Mouse (Mus musculus): ENCODE measurements around the gene 9430007A20Rik. TPM values are rescaled to one million over a fixed set of nuclear protein-coding genes. Genes with fewer than 3 reads are reported as not detected.
"Not testable (repeated sequence)": the region's sequence is repeated elsewhere in the genome, so short reads cannot be mapped to it uniquely, and the experiment has no call there.

The 9430007A20Rik gene
- total RNA-seq (2014; fragmentation: Nextera tagmentation) (not detected in 2 replicates), total RNA-seq (2017) (not detected in 2 replicates), polyA plus RNA-seq (2012) (not detected in 2 replicates)

DNA sequence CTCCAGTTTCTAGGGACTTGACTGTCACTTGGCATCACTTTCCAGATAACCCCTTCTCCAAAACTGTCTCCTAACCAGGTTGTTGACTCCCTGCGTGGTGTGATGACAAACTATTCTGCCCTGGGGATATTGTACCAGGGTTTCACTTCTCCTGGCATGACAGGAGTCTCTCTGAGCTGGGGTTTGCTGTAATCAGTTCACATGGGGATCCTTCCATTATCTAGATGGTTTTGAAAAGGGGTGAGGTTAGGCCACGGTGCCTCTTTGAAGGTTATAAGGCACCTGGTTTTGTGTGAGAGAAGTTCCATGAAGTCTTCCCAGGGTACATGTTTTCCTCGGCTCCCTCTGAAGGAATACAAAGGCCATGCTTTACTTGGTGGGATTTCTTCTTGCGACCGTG, at the start of gene 9430007A20Rik:
9430007A20Rik (plus strand) TSS at position 301 of the 400 bp plus-strand sequence.
- Histone ChIP-seq H3K9me3 (replicated peaks) (peaks cover 13% of the 10 kb centered on the region), H3K36me3 (replicated peaks) (no peaks in the 10 kb centered on the region), H3K4me3 (ENCODE audit: low read depth, low read length) (no peak within 1 kb of the TSS), H3K27me3 (ENCODE audit: insufficient read depth, low read length) (no peaks in the 10 kb centered on the region), H3K4me1 (ENCODE audit: insufficient read depth, low read depth, low read length) (no peaks in the 10 kb centered on the region)
- no peak for ATAC-seq (ENCODE audit: extremely low read depth, insufficient number of reproducible peaks, low FRiP score, poor library complexity, severe bottlenecking)
- DNase-seq (ENCODE audit: low spot score) = no peak
- TF ChIP-seq CTCF (IDR thresholded peaks at IDR 0.05; ENCODE audit: low read depth, low read length) (no peak), GATA2 (IDR thresholded peaks at IDR 0.05; ENCODE audit: borderline replicate concordance, low read depth, low read length) (no peak), GATA1 (IDR thresholded peaks at IDR 0.05; ENCODE audit: borderline replicate concordance, low read length) (no peak), POLR2AphosphoS5 (IDR thresholded peaks at IDR 0.05; ENCODE audit: insufficient replicate concordance, low read depth, low read length) (no peak), TAL1 (conservative IDR thresholded peaks at IDR 0.05; ENCODE audit: low read depth, low read length) (no peak)

DNA sequence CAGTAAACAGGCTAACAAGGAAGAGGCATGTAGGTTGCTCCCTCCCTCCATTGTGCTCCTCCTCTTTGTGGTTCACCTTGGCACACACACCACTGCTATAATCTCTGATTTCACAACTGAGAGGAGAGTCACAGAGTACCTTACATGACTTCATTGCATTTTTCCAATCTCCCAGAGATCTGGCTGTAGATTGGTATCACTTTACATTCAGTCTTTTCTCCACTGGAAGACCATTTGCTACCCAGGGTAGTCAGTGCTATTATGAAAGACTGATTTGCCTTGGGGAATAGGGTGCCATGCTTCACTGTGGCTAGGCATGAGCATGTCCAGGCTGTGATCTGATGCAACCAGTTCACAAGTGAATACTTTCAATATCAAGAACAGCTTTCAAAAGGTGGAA, 26.3 kb upstream of the 9430007A20Rik start:
- Histone ChIP-seq H3K9me3 (replicated peaks) (peaks cover 12% of the 10 kb centered on the region), H3K27me3 (ENCODE audit: insufficient read depth, low read length) (no peaks in the 10 kb centered on the region), H3K4me1 (ENCODE audit: insufficient read depth, low read depth, low read length) (no peaks in the 10 kb centered on the region), H3K4me3 (ENCODE audit: low read depth, low read length) (no peak overlapping the region), H3K36me3 (replicated peaks) (no peaks in the 10 kb centered on the region)
- DNase-seq (ENCODE audit: low spot score) (no peak), ATAC-seq (ENCODE audit: extremely low read depth, insufficient number of reproducible peaks, low FRiP score, poor library complexity, severe bottlenecking) (peak; percentile 4; the same call in 1 of the 2 replicates)
- TF ChIP-seq GATA2 (IDR thresholded peaks at IDR 0.05; ENCODE audit: borderline replicate concordance, low read depth, low read length) (no peak), TAL1 (conservative IDR thresholded peaks at IDR 0.05; ENCODE audit: low read depth, low read length) (no peak), GATA1 (IDR thresholded peaks at IDR 0.05; ENCODE audit: borderline replicate concordance, low read length) (no peak), CTCF (IDR thresholded peaks at IDR 0.05; ENCODE audit: low read depth, low read length) (no peak), POLR2AphosphoS5 (IDR thresholded peaks at IDR 0.05; ENCODE audit: insufficient replicate concordance, low read depth, low read length) (no peak)

DNA sequence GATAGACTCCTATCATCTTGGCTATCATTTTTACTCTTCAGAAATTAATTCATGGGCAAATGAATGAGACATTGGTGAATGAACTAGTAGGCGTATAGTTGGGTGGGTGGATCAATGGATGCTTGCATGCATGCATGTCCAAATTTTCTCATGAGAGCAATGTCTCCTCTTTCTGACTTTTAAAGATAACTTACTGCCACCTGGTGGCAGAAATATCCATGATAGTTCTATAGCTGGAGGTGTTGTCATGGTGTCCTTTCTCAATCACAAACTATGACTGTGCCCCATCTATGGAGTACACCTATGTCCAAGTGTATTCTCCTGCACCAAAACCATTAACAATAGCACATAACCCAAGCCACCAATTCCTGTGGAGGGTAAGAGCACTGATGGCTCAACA, 13.1 kb upstream of the 9430007A20Rik start:
- Histone ChIP-seq H3K9me3 (replicated peaks) (peaks cover 4% of the 10 kb centered on the region), H3K36me3 (replicated peaks) (no peaks in the 10 kb centered on the region), H3K27me3 (ENCODE audit: insufficient read depth, low read length) (no peaks in the 10 kb centered on the region), H3K4me1 (ENCODE audit: insufficient read depth, low read depth, low read length) (no peaks in the 10 kb centered on the region), H3K4me3 (ENCODE audit: low read depth, low read length) (no peak overlapping the region)
- no peak for ATAC-seq (ENCODE audit: extremely low read depth, insufficient number of reproducible peaks, low FRiP score, poor library complexity, severe bottlenecking)
- no peak for DNase-seq (ENCODE audit: low spot score)
- no peak for TF ChIP-seq TAL1 (conservative IDR thresholded peaks at IDR 0.05; ENCODE audit: low read depth, low read length)
- TF ChIP-seq CTCF (IDR thresholded peaks at IDR 0.05; ENCODE audit: low read depth, low read length) = no peak
- no peak for TF ChIP-seq GATA2 (IDR thresholded peaks at IDR 0.05; ENCODE audit: borderline replicate concordance, low read depth, low read length)
- TF ChIP-seq POLR2AphosphoS5 (IDR thresholded peaks at IDR 0.05; ENCODE audit: insufficient replicate concordance, low read depth, low read length) = no peak
- no peak for TF ChIP-seq GATA1 (IDR thresholded peaks at IDR 0.05; ENCODE audit: borderline replicate concordance, low read length)

DNA sequence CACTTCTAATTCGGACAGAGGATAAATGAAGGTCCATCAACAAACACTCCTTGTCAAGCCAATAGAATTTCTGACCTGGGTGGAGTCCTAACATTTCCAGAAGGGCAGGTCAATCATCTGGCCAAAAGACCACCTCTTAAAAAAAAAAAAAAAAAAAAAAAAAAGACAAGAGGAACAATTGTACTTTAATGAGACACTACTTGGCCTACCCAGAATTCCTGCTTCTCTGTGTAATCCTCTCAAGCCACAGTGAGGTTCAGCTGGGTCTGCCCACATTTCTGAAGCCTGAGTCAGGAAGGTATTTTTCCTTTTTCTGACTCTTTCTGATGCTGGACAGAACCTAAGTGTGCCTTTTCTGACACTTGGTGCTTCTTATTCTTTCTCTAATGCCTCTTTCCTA, 25.1 kb downstream of the 9430007A20Rik start:
- H3K4me3 ChIP-seq (ENCODE audit: low read depth, low read length) = no peak overlapping the region
- DNase-seq (ENCODE audit: low spot score) (no peak), ATAC-seq (ENCODE audit: extremely low read depth, insufficient number of reproducible peaks, low FRiP score, poor library complexity, severe bottlenecking) (no peak)
- no peaks in the 10 kb centered on the region for H3K4me1 ChIP-seq (ENCODE audit: insufficient read depth, low read depth, low read length)
- no peaks in the 10 kb centered on the region for H3K27me3 ChIP-seq (ENCODE audit: insufficient read depth, low read length)
- peaks cover 36% of the 10 kb centered on the region for H3K9me3 ChIP-seq (replicated peaks)
- H3K36me3 ChIP-seq (replicated peaks) = no peaks in the 10 kb centered on the region
- TF ChIP-seq CTCF (IDR thresholded peaks at IDR 0.05; ENCODE audit: low read depth, low read length) (no peak), GATA1 (IDR thresholded peaks at IDR 0.05; ENCODE audit: borderline replicate concordance, low read length) (no peak), TAL1 (conservative IDR thresholded peaks at IDR 0.05; ENCODE audit: low read depth, low read length) (no peak), POLR2AphosphoS5 (IDR thresholded peaks at IDR 0.05; ENCODE audit: insufficient replicate concordance, low read depth, low read length) (no peak), GATA2 (IDR thresholded peaks at IDR 0.05; ENCODE audit: borderline replicate concordance, low read depth, low read length) (no peak)

DNA sequence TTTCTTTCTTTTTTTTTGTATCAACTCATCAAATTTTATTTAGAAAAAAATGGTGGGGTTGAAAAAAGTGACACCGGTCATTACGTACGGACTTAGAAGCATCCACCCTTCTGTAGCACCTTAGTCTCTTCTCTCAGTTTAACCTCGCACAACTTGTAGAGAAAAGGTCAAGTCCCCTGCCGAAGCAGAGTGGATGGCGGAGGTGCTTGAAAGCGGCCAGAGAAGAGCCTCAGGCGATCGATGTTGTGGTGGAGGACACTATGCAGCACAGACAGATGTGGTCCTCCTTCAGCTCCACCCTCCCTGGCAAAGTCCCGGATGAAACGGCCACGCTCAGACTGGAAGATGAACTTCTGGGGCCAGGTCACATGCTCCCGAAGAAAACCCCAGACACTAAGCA, 25.7 kb downstream of the 9430007A20Rik start:
- ATAC-seq (ENCODE audit: extremely low read depth, insufficient number of reproducible peaks, low FRiP score, poor library complexity, severe bottlenecking); H3K36me3 ChIP-seq (replicated peaks); H3K27me3 ChIP-seq (ENCODE audit: insufficient read depth, low read length); H3K4me1 ChIP-seq (ENCODE audit: insufficient read depth, low read depth, low read length); H3K4me3 ChIP-seq (ENCODE audit: low read depth, low read length); DNase-seq (ENCODE audit: low spot score): not testable (repeated sequence)
- H3K9me3 ChIP-seq (replicated peaks) = peaks cover 36% of the 10 kb centered on the region

DNA sequence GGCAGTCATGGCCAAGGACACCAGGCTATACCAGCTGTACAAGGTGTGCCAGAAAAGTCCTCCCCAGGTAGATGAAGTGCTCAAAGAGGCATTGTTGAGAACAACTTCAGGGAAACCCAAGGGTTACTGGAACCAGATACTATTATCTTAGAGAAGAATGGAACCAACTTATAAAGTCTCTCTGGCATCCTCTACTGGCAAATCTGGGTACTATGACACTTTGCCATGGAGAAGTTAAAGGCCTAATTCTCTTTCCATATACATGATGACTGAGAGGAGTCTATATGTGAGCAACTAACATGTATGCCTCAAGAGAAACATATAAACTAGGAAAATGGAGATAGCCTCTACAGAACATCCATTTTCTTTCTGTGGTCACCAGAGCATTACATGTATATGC, 31.5 kb downstream of the 9430007A20Rik start:
- ATAC-seq (ENCODE audit: extremely low read depth, insufficient number of reproducible peaks, low FRiP score, poor library complexity, severe bottlenecking) (no peak), DNase-seq (ENCODE audit: low spot score) (no peak)
- no peaks in the 10 kb centered on the region for H3K36me3 ChIP-seq (replicated peaks)
- H3K4me1 ChIP-seq (ENCODE audit: insufficient read depth, low read depth, low read length) = no peaks in the 10 kb centered on the region
- no peak overlapping the region for H3K4me3 ChIP-seq (ENCODE audit: low read depth, low read length)
- TF ChIP-seq CTCF (IDR thresholded peaks at IDR 0.05; ENCODE audit: low read depth, low read length) (no peak), GATA2 (IDR thresholded peaks at IDR 0.05; ENCODE audit: borderline replicate concordance, low read depth, low read length) (no peak), TAL1 (conservative IDR thresholded peaks at IDR 0.05; ENCODE audit: low read depth, low read length) (no peak), POLR2AphosphoS5 (IDR thresholded peaks at IDR 0.05; ENCODE audit: insufficient replicate concordance, low read depth, low read length) (no peak), GATA1 (IDR thresholded peaks at IDR 0.05; ENCODE audit: borderline replicate concordance, low read length) (no peak)
- H3K27me3 ChIP-seq (ENCODE audit: insufficient read depth, low read length) = no peaks in the 10 kb centered on the region
- peaks cover 30% of the 10 kb centered on the region for H3K9me3 ChIP-seq (replicated peaks)

DNA sequence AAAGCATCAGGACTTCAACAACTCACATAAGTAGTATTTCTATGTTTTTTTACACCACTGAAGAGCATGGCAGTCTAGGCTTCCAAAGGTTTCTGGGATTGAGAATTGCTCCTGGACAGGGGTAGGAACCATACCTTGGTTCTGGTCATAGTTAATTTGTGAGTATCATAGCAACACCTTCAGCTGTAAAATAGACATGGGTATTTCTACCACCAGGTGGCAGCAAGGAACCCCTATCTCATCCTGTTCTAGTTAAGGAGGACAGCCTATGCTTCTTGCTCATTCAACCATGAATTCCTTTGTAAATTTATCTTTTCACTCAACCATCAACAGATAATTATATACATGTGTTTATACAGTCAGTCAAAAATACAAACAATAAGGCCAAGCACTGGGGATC, 40.2 kb downstream of the 9430007A20Rik start:
- H3K27me3 ChIP-seq (ENCODE audit: insufficient read depth, low read length) = no peaks in the 10 kb centered on the region
- no peaks in the 10 kb centered on the region for H3K4me1 ChIP-seq (ENCODE audit: insufficient read depth, low read depth, low read length)
- no peak for TF ChIP-seq CTCF (IDR thresholded peaks at IDR 0.05; ENCODE audit: low read depth, low read length)
- TF ChIP-seq GATA1 (IDR thresholded peaks at IDR 0.05; ENCODE audit: borderline replicate concordance, low read length) = no peak
- TF ChIP-seq GATA2 (IDR thresholded peaks at IDR 0.05; ENCODE audit: borderline replicate concordance, low read depth, low read length) = no peak
- TF ChIP-seq TAL1 (conservative IDR thresholded peaks at IDR 0.05; ENCODE audit: low read depth, low read length) = no peak
- no peak for TF ChIP-seq POLR2AphosphoS5 (IDR thresholded peaks at IDR 0.05; ENCODE audit: insufficient replicate concordance, low read depth, low read length)
- peaks cover 8% of the 10 kb centered on the region for H3K9me3 ChIP-seq (replicated peaks)
- H3K4me3 ChIP-seq (ENCODE audit: low read depth, low read length) = no peak overlapping the region
- H3K36me3 ChIP-seq (replicated peaks) = no peaks in the 10 kb centered on the region
- no peak for DNase-seq (ENCODE audit: low spot score)
- no peak for ATAC-seq (ENCODE audit: extremely low read depth, insufficient number of reproducible peaks, low FRiP score, poor library complexity, severe bottlenecking)
